Mouse (Mus musculus) MEL (cell line): Measurements from ENCODE around the gene Il23a. TPM values are rescaled to one million over a fixed set of nuclear protein-coding genes. Genes with fewer than 3 reads are reported as not detected.
A peak's percentile ranks its signal among the peaks of the same experiment; 100 is the strongest.

Experiments used
- DNase-seq: peaks from one replicate; pipeline ENCODE4 v3.0.0; 2011; ENCODE audit warnings: low read depth, low spot score
- H3K27ac ChIP-seq: 2 replicates; pipeline ENCODE4 v1.5.1; 2012; ENCODE audit warnings: low read depth, mild to moderate bottlenecking, control low read depth, low read length, moderate library complexity; ENCODE audit not compliant: control insufficient read depth
- H3K27me3 ChIP-seq, 2 experiments: fragments of 150-350 bp in 1 of 2; sonication (generic) in 1 of 2; 2 replicates each; pipeline ENCODE4 v1.6.1; 2012; ENCODE audit warnings: low read length in 2 of 2, mild to moderate bottlenecking in 2 of 2, improper control_type of control experiment in 1 of 2, moderate library complexity in 1 of 2; ENCODE audit not compliant: insufficient read depth in 2 of 2, control insufficient read depth in 1 of 2
- H3K36me3 ChIP-seq, 2 experiments: 2 replicates each; pipeline ENCODE4 v1.6.1; 2012 to 2014; ENCODE audit warnings: low read length in 2 of 2, improper control_type of control experiment in 1 of 2, inconsistent platforms in 1 of 2, mild to moderate bottlenecking in 1 of 2; ENCODE audit not compliant: insufficient read depth in 2 of 2, control insufficient read depth in 1 of 2
- H3K4me1 ChIP-seq, 2 experiments: fragments of 150-350 bp in 1 of 2; sonication (generic) in 1 of 2; 2 replicates each; pipeline ENCODE4 v1.6.1; 2012; ENCODE audit warnings: low read length in 2 of 2, improper control_type of control experiment in 1 of 2, mild to moderate bottlenecking in 1 of 2; ENCODE audit not compliant: insufficient read depth in 2 of 2, control insufficient read depth in 1 of 2
- H3K4me3 ChIP-seq, 2 experiments: fragments of 150-350 bp in 1 of 2; sonication (generic) in 1 of 2; 2 replicates each; pipeline ENCODE4 v1.5.1; 2012; ENCODE audit warnings: low read depth in 2 of 2, low read length in 2 of 2, mild to moderate bottlenecking in 2 of 2, moderate library complexity in 2 of 2, control low read depth in 1 of 2, improper control_type of control experiment in 1 of 2; ENCODE audit not compliant: control insufficient read depth in 1 of 2, insufficient read depth in 1 of 2
- H3K79me2 ChIP-seq: 2 replicates; pipeline ENCODE4 v1.6.1; 2012; ENCODE audit warnings: mild to moderate bottlenecking, low read length, moderate library complexity; ENCODE audit not compliant: control insufficient read depth, poor library complexity, insufficient read depth
- H3K9ac ChIP-seq: 2 replicates; pipeline ENCODE4 v1.6.1; 2012; ENCODE audit warnings: low read depth, mild to moderate bottlenecking, control low read depth, low read length, moderate library complexity; ENCODE audit not compliant: control insufficient read depth, poor library complexity, severe bottlenecking
- H3K9me3 ChIP-seq: fragments of 150-350 bp; sonication (generic); replicated peaks from 2 replicates; pipeline ENCODE4 v1.6.1; 2012; ENCODE audit warnings: mild to moderate bottlenecking, low read length, improper control_type of control experiment, moderate library complexity; ENCODE audit not compliant: insufficient read depth
- CHD2 ChIP-seq: IDR thresholded peaks from 2 replicates; pipeline ENCODE4 v1.6.1; 2011; ENCODE audit warnings: low read length, improper control_type of control experiment
- CTCF ChIP-seq, 3 experiments: IDR thresholded peaks in 2 of 3; conservative IDR thresholded peaks in 1 of 3; 2 replicates each; pipeline ENCODE4 v1.5.1; 2011 to 2012; ENCODE audit warnings: low read length in 3 of 3, low read depth in 2 of 3, mild to moderate bottlenecking in 2 of 3, improper control_type of control experiment in 1 of 3, inconsistent platforms in 1 of 3, mixed read lengths in 1 of 3, moderate library complexity in 1 of 3; ENCODE audit not compliant: control insufficient read depth in 1 of 3, insufficient read depth in 1 of 3, poor library complexity in 1 of 3, severe bottlenecking in 1 of 3
- E2F4 ChIP-seq: IDR thresholded peaks from 2 replicates; pipeline ENCODE4 v1.6.1; 2011; ENCODE audit warnings: low read depth, low read length, improper control_type of control experiment, borderline replicate concordance
- ELF1 ChIP-seq: IDR thresholded peaks from 2 replicates; pipeline ENCODE4 v1.6.1; 2014; ENCODE audit warnings: low read depth, mild to moderate bottlenecking, inconsistent platforms, low read length, improper control_type of control experiment, moderate library complexity
- EP300 ChIP-seq, 2 experiments: IDR thresholded peaks; 2 replicates each; pipeline ENCODE4 v1.6.1; 2011; ENCODE audit warnings: improper control_type of control experiment in 2 of 2, low read length in 2 of 2, low read depth in 1 of 2, mild to moderate bottlenecking in 1 of 2
- GATA1 ChIP-seq: IDR thresholded peaks from 2 replicates; pipeline ENCODE4 v1.6.1; 2011; ENCODE audit warnings: low read depth, low read length, improper control_type of control experiment
- HCFC1 ChIP-seq: IDR thresholded peaks from 2 replicates; pipeline ENCODE4 v1.6.1; 2012; ENCODE audit warnings: low read depth, mild to moderate bottlenecking, inconsistent platforms, low read length, improper control_type of control experiment, moderate library complexity
- KAT2A ChIP-seq: conservative IDR thresholded peaks from 2 replicates; pipeline ENCODE4 v1.6.1; 2012; ENCODE audit warnings: low read depth, low read length, improper control_type of control experiment, inconsistent platforms
- MAX ChIP-seq: IDR thresholded peaks from 2 replicates; pipeline ENCODE4 v1.6.1; 2011; ENCODE audit warnings: low read length, improper control_type of control experiment
- MAZ ChIP-seq: IDR thresholded peaks from 2 replicates; pipeline ENCODE4 v1.6.1; 2012; ENCODE audit warnings: low read depth, mild to moderate bottlenecking, inconsistent platforms, low read length, improper control_type of control experiment
- MXI1 ChIP-seq: IDR thresholded peaks from 2 replicates; pipeline ENCODE4 v1.6.1; 2011; ENCODE audit warnings: mild to moderate bottlenecking, low read depth, low read length, improper control_type of control experiment
- MYC ChIP-seq: IDR thresholded peaks from 2 replicates; pipeline ENCODE4 v1.6.1; 2011; ENCODE audit warnings: low read depth, mild to moderate bottlenecking, low read length, improper control_type of control experiment, moderate library complexity
- NELFE ChIP-seq: IDR thresholded peaks from 2 replicates; pipeline ENCODE4 v1.6.1; 2011; ENCODE audit warnings: low read depth, low read length, improper control_type of control experiment
- POLR2AphosphoS5 ChIP-seq: IDR thresholded peaks from 2 replicates; pipeline ENCODE4 v1.6.1; 2012; ENCODE audit warnings: low read depth, borderline replicate concordance, mild to moderate bottlenecking, inconsistent platforms, low read length, moderate library complexity, mixed read lengths
- RAD21 ChIP-seq: IDR thresholded peaks from 2 replicates; pipeline ENCODE4 v1.6.1; 2011; ENCODE audit warnings: mild to moderate bottlenecking, low read depth, low read length, improper control_type of control experiment
- RCOR1 ChIP-seq: IDR thresholded peaks from 2 replicates; pipeline ENCODE4 v1.6.1; 2012; ENCODE audit warnings: low read depth, mild to moderate bottlenecking, inconsistent platforms, low read length, improper control_type of control experiment
- SMC3 ChIP-seq: IDR thresholded peaks from 2 replicates; pipeline ENCODE4 v1.6.1; 2011; ENCODE audit warnings: low read depth, low read length, improper control_type of control experiment
- TBP ChIP-seq: IDR thresholded peaks from 2 replicates; pipeline ENCODE4 v1.8.0; 2011; ENCODE audit warnings: low read depth, low read length, improper control_type of control experiment
- TCF12 ChIP-seq: IDR thresholded peaks from 2 replicates; pipeline ENCODE4 v1.6.1; 2014; ENCODE audit warnings: low read depth, mild to moderate bottlenecking, inconsistent platforms, low read length, improper control_type of control experiment, moderate library complexity
- UBTF ChIP-seq: IDR thresholded peaks from 2 replicates; pipeline ENCODE4 v1.6.1; 2012; ENCODE audit warnings: low read depth, mild to moderate bottlenecking, inconsistent platforms, low read length, improper control_type of control experiment, moderate library complexity, borderline replicate concordance; ENCODE audit not compliant: insufficient read depth
- USF1 ChIP-seq: IDR thresholded peaks from 2 replicates; pipeline ENCODE4 v1.6.1; 2014; ENCODE audit warnings: low read depth, mild to moderate bottlenecking, inconsistent platforms, low read length, improper control_type of control experiment, moderate library complexity
- ZC3H11A ChIP-seq: IDR thresholded peaks from 2 replicates; pipeline ENCODE4 v1.6.1; 2012; ENCODE audit warnings: low read depth, mild to moderate bottlenecking, inconsistent platforms, low read length, improper control_type of control experiment
- ZNF384 ChIP-seq: IDR thresholded peaks from 2 replicates; pipeline ENCODE4 v1.6.1; 2012; ENCODE audit warnings: low read depth, mild to moderate bottlenecking, inconsistent platforms, low read length, improper control_type of control experiment
- polyA plus RNA-seq, 2 experiments: library from polyadenylated mRNA; stranded (reverse) in 1 of 2; unstranded in 1 of 2; fragments of >175 nt in 1 of 2; fragments of >200 nt in 1 of 2; gene quantifications; 2 replicates each; pipeline versions ENCODE4 v1.2.1 to v1.2.4; 2012; ENCODE audit warnings: low replicate concordance in 2 of 2, low read depth in 1 of 2; ENCODE audit not compliant: insufficient read length in 2 of 2, insufficient read depth in 1 of 2, missing spikeins in 1 of 2
- total RNA-seq: library from RNA; depleted of rRNA; stranded (reverse); fragments of 300-350 nt; gene quantifications from 2 replicates; pipeline ENCODE4 v1.2.3, GENCODE M21; 2012

Il23a gene
- total and polyA plus RNA-seq, 3 experiments: 0.12 to 0.29 TPM; not detected in 1

DNA sequence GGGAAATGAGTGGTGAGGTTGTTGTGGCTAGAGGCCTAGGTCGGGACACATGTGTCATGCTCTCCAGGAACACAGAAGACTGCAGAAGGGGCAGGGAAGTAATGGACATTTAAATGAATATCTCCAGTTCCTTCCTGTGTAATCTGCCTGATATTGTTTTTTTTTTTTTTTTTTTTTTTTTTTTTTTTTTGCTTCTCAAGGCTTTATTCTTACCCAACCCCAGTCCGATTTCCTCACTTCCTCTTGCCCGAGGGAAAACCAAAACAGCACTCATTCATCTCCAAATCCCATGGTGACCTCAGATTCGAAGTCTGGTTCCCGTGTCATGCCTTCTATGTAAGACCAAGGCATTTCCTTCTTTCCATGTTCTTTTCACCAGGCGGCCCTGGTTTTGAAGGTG, 309 bp downstream of the Il23a start:
- H3K4me3 ChIP-seq: no peak overlapping the region
- peaks cover 0 to 24% of the 10 kb centered on the region in 2 experiments; a peak in 3 of 4 replicates for H3K4me1 ChIP-seq
- DNase-seq: peak; percentile 35
- TF ChIP-seq ZNF384 (peak; percentile 92), TCF12 (no peak)
- no peaks in the 10 kb centered on the region for H3K9me3 ChIP-seq
- H3K36me3 ChIP-seq: peaks cover 0 to 20% of the 10 kb centered on the region in 2 experiments; a peak in 2 of 4 replicates
- no peak overlapping the region for H3K9ac ChIP-seq
- no peaks in the 10 kb centered on the region for H3K27me3 ChIP-seq
- H3K79me2 ChIP-seq: peaks cover 6% of the 10 kb centered on the region; the same call in 1 of the 2 replicates
- H3K27ac ChIP-seq: no peak overlapping the region

- H3K36me3 ChIP-seq: peaks cover 0 to 20% of the 10 kb centered on the region in 2 experiments; a peak in 2 of 4 replicates
- peaks cover 3% of the 10 kb centered on the region; the same call in 1 of the 2 replicates for H3K79me2 ChIP-seq
- H3K4me1 ChIP-seq: peaks cover 0 to 24% of the 10 kb centered on the region in 2 experiments; a peak in 3 of 4 replicates
- no peak overlapping the region for H3K4me3 ChIP-seq
- H3K27ac ChIP-seq: no peak overlapping the region
- no peak for DNase-seq
- H3K9ac ChIP-seq: no peak overlapping the region
- no peaks in the 10 kb centered on the region for H3K27me3 ChIP-seq
- no peaks in the 10 kb centered on the region for H3K9me3 ChIP-seq
- TF ChIP-seq RCOR1 (no peak), ZC3H11A (no peak), TBP (no peak), CHD2 (no peak), MAZ (no peak), POLR2AphosphoS5 (no peak), UBTF (no peak)
These were observed 930 bp downstream of the Il23a start for GRCm38 (mm10) chr10:128297622-128298021.

DNA sequence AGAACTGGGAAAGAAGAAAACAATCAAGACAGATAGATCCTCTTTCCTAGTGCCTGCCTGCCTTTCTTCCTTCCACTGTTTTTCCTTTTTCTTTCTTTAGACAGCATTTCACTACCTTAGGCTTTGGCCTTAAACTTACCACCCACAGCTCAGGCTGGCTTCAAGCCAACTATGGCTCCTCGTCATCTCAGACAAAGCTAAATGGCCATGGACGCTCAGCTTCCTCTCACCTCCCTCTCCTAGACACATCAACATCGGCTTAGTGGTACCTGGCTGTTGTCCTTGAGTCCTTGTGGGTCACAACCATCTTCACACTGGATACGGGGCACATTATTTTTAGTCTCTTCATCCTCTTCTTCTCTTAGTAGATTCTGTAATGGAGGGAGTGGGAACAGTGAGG, 1.3 kb downstream of the Il23a start:
- peaks cover 0 to 24% of the 10 kb centered on the region in 2 experiments; a peak in 3 of 4 replicates for H3K4me1 ChIP-seq
- DNase-seq: peak; percentile 23
- no peaks in the 10 kb centered on the region for H3K79me2 ChIP-seq
- H3K9me3 ChIP-seq: no peaks in the 10 kb centered on the region
- H3K36me3 ChIP-seq: peaks cover 0 to 18% of the 10 kb centered on the region in 2 experiments; a peak in 2 of 4 replicates
- TF ChIP-seq ELF1: no peak
- no peak for TF ChIP-seq ZC3H11A
- TF ChIP-seq E2F4: no peak
- no peak for TF ChIP-seq USF1
- TF ChIP-seq KAT2A: no peak
- no peak for TF ChIP-seq HCFC1
- no peak for TF ChIP-seq MAX
- TF ChIP-seq MXI1: no peak
- TF ChIP-seq RAD21: no peak
- TF ChIP-seq TBP: no peak
- no peak for TF ChIP-seq EP300 (IDR thresholded peaks at IDR 0.05; ENCODE audit: low read depth in 1 of 2, low read length in 2 of 2)
- TF ChIP-seq SMC3: no peak
- TF ChIP-seq GATA1: no peak
- no peak for TF ChIP-seq UBTF
- TF ChIP-seq RCOR1: no peak
- TF ChIP-seq NELFE: no peak
- no peak for TF ChIP-seq MYC
- no peak for TF ChIP-seq CTCF (IDR thresholded peaks at IDR 0.05 in 2 of 3, conservative IDR thresholded peaks at IDR 0.05 in 1 of 3; ENCODE audit: control insufficient read depth in 1 of 3, insufficient read depth in 1 of 3, low read depth in 2 of 3, low read length in 3 of 3, poor library complexity in 1 of 3, severe bottlenecking in 1 of 3)
- TF ChIP-seq CHD2: no peak
- TF ChIP-seq, all 39 proteins: peak for 0
- Histone ChIP-seq H3K27ac (no peak overlapping the region), H3K4me3 (no peak overlapping the region), H3K27me3 (no peaks in the 10 kb centered on the region), H3K9ac (no peak overlapping the region)
